Mouse (Mus musculus) A20 (cell line): ENCODE data around the gene Agrp.

ENCODE experiments used
- DNase-seq: peaks from one replicate; pipeline ENCODE4 v3.0.0-alpha.2; 2011; ENCODE audit warnings: low read depth, low spot score

The Agrp gene

DNA sequence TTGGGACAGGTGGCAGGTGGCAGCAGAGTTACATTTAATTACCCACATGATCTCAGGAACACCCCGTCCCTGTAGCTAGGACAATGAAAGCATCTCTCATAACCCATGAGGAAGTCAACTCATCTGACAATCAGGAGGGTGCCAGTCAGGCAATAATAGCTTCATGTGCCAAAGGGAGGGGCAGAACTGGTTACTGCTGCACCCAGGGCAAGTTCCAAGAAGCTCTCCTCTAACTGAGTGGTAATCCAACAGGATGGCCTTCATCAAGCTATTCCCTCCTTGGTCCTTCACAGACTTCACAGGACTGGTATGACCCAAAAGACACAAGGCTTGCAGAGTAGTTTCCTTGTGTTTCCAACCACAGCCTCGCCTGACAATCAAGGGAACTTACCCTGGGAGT, 87.1 kb downstream of the Agrp start:
- no peak for DNase-seq

DNA sequence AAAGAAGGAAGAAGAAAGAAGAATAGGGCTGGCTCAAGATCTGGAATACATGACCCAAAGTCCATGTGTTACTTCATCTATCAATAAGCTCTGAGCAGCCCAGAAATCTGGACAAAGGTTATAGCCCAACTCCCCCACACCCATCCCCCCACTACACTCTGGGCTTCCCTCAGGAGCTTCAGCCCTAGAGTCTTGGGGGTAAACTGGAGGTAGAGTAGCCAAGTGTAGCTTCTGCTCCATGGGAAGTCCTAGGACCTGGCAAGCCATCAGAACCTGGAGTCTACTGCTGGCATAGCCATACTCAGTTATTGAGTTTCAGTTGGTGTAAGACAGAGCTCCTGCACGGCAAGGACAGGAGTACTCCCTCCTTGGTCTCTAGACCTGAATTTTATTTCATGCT, 87.7 kb downstream of the Agrp start:
- no peak for DNase-seq

DNA sequence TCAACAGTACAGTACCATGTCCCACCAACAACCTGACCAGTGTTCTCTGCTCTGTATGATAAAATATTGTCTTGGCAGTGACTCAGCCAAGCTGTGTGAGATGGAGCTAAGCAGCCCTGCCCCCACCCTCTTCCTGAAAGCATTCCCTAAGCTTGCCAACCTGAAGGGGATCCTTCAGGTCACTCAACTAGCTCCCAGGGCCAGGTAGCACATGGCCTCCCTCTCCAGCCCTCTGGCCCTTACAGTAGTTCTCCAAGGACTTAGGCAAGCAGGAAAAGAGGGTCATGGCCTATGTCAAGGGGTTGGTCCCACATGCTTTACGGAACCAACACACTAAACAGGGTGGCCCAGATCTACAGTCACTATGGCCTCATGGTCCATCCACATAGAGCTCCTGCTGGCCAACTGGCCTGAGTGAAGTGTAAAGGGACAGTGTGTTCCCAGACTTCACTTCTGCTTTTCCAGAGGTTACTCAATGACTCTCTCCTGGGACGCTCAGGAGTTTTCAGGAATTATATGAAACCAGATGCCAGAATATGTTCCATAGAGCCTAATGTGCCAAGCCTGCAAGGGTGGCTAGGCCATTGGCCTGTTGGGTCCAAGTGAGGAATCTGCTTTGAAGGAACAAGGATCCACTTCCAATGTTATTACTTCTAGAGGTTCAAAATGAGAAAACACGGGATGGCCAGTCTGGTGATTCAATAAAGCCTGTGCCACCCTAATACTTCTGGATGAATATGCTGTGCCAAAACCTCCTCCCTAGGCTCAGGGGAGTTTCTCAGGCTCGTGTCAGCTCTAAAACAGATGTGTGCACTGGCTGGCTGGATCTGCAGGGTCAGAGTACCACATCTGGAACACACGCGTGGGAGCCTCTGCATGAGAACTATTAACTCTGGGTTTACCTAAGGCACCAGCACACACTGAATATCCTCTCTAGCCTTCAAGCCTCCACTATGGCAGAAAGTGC, 90.5 kb downstream of the Agrp start:
- DNase-seq, result no peak

DNA sequence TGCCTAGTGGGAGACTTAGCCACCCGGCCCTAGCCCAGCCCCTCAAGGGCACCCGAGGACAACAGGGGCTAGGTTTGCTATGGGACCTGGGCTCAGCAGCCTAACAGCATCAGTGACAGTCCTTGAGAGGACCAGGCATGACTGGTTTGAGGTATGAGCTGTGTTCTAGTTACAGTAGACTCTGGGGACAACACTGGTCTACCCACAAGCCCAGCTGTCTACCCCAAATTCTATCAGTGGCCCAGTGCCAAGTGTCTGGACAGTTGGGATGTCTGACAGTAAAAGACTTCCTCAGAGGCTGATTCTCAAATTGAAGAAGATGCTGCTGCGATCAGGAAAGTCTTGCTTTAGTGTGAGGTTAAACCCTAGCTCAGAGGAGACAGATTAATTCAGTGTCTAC, 91.9 kb downstream of the Agrp start:
- no peak for DNase-seq

DNA sequence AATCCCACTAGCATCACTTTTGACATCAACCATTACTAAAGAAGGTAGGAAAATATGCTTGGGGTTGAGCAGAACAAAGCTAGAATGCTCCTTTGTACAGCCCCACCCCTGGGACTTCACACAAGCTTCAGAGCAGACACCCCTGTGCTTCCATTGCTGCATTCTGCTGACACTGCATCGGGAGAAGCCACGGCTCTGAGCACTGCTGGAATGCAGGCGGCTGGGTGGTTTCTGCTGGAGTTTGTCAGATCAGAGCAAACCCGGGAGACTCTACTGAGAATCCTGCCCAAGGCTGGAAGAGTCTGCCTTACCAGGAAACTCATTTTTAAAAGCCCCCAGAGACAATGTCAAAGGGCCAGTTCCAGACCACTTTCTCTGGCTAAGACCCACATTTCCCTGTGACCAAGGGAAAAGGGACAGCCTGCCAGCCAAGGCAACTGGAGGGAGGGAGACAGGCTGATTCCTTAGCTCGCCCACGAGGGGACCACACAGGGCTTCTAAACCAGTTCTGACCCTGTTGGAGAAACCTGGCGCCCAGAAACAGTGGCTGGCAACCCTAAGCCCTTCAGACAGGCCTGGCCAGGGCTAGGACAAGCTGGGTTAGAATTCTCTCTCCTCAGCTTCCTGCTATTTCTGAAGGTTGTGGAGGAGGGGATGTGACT, 92.5 kb downstream of the Agrp start:
- DNase-seq, result no peak

DNA sequence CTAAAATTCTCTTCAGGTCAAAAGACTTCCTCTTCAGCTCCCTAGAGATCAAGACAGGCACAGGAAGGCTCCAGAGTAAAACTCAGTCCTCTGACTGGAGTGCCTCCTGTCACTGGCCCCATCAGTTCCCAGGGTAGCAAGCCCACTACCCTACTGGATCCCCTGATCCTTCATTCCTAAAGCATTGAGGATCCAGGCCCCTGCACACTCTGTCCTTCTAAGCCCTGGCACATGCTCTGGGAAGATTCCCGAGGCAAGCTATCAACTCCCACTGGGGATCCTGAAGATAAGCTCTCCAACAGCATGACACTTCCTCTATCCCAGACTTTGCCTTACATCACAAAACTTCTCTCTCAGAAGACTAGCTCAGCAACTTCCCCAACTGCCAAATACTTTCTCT, 93.5 kb downstream of the Agrp start:
- DNase-seq, result no peak

DNA sequence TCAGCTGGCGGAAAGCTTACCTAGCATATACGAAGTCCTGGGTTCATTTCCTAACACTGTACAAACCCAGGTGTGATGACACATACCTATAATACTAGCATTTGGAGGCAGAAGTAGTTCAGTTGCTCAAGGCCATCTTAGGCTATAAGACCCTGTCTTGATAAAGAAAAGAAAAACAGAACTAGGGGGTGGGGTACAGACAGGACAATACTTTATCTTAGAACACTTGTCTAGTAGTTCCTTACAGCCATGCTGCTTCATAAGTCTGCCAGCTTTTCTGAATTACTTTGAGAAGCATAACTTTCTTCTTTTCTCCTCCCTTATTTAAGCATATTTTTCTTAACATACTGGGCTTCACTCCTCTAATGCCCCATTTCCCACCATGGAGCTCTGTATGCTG, 94.4 kb downstream of the Agrp start:
- DNase-seq, result no peak

DNA sequence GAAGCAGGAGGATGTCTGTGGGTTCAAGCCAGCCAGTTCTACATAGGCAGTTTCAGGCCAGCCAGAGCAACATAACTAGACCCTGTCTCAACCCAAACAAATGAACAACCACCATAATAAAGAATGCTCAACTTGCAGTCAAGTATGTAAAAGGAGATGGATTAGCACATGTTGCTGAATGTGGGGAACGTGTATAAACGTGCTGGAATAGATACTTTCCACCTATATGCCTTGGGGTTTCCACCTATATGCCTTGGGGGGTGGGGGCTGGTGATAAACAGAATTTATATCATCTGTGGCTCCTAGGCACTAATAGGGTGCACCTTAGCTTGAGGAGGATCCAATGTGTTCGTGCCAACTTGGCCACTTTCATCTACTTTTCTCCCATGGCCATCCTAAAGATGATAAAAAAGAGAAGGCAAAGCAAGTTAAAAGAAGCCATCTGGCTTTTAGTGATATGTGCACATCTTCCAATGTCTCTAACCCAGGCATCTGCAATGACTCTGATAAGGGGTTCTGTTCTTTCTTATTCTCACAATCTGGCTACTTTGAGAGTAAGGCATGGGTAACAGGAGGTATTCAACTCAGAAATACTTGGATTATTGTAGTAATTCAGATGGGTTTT, 95.0 kb downstream of the Agrp start:
- no peak for DNase-seq

DNA sequence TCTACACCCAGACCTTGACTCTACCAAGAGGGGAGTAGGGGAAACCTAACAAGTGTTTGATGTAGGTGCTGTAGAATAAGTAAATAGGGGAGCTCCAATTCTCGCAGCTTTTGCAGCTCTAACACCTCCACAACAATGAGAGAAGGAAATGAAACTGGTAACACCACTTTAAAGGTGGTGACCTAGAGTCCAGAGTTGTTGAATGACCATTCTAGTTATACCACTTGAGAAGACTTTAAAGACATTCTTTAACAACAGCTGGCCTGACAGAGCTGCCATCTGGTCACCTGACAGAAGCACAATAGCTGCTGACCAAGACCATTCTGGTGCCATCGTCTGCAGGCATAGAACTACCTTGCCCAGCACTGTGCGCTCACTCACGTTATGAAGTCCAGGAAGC, 98.3 kb downstream of the Agrp start:
- DNase-seq, result peak; percentile 47

DNA sequence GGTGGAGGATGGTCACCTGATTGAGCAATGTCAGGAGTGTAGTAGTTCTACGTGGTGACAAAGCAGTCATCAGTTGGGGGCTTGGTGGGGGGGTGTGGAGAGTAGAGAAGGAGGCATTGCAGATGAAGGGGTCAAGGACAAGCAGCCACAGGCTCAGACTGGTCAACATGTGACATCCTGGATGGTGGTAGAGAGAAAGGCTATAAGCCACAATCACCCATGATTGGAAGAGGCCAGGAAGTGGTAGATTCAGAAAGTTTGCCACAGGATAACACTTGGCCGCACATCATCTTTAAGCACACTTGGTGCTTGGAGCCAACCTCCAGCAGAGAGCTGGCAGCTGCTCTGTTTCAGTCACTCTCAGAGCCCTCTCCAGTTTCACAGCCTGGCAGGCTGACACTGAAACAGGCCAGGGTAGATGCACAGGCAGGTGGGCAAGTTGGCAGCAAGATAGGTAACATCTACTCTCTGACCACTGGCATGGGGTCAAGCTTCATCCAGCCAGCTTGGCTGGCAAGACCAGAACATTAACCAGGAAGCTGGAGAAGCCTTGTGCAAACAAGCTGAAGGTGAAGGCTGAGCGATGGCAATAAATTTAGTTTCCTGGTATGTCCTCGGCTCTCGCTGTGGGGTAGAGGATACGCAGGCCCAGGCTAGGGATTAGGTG, 100.0 kb downstream of the Agrp start:
- DNase-seq, result no peak

DNA sequence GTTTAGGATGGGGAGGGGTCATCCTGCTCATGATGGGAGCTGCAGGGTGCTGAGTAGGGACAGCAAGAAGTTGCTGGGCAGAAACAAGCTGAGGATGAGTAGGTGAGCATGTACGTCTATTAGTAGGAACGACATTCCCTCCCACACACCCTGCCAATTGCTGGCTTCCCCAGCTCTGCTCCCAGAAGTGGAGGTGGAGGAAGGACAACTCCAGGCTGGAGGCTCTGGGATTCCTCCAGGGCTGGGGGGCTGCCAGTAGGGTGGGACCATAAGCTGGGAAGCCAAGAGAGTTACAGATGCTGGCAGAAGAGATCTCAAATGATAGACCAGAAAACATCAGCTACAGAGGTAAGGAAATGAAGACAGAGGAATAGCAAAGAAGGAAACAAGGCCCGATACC, 100.6 kb downstream of the Agrp start:
- DNase-seq, result no peak

DNA sequence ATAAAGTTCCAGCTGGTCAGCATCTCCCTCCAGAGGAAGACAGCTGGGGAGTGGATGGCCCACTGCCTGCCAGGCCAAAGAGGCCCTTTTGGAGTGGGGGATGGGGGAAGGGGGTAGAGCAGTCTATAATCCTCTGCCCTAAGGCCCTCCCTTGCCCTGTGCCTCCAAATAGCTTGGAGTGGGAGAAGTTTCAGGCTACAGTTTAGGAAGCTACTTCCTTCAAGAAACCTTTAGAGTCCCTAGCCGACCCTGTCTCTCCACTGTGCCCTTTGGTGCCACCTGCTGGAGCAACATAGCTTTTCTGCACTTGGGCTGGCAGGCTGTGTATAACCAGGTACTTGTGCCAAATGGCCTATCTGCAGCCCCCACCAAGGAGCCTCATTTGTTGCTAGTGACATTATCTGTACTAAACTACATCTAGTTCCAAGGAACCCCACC, 103.3 kb downstream of the Agrp start:
- DNase-seq, result peak; percentile 73

DNA sequence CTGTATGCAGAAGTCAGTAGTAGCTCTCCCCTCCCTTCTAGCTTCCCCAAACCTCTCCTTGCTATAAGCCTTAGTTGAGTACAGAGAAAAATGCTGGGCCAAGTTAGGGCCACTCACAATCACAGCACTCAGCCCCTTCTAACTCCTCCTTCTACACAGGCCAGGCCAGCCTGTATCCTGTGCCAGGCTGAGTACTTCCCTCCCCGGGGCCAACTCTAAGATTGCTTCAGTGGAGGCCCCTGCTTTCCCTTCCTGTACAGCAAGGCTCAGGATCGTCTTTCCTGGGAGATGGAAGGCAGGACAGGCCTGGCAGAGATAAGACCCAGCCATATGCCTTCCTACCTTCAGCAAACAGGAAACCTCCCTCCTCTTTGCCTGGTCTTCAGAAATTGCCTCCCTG, 103.8 kb downstream of the Agrp start:
- DNase-seq, result no peak

DNA sequence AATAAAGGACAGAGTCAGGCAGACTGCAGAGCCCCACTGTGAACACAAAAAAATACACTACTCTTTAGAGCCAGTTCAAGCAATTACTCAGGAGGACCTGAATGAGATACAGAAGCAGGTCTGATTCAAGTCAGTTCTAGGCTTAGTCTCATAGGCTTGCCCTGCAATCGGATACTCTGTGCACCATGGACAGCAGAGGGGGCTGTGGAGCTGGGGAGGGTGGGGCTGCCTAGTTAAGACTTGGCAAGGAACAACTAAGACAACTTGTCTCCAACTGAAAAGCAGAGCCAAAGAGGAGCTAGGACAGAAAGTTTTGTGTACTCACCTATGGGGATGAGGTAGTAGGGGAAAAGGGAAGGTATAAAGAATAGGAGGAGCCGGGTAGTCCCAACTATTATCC, 105.4 kb downstream of the Agrp start:
- peak; percentile 50 for DNase-seq

DNA sequence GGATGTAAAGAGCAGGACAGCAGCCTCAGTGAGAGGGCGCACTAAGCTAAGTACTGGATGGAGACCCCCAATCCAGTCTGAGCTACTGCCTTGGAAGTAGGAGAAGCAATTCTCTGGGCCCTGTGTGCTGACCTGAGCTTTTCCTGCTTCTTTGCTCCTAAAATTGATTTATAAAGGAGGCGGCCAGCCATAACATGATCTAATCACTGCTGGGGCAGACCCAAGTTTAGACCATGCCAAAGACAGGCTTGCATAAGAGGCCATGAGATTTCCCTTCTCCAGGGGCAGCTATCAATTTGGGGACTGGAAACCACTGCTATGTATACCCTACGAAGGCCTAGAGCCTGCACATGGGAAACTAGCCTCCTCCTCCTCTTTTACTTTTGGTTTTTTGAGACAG, 107.9 kb downstream of the Agrp start:
- no peak for DNase-seq

DNA sequence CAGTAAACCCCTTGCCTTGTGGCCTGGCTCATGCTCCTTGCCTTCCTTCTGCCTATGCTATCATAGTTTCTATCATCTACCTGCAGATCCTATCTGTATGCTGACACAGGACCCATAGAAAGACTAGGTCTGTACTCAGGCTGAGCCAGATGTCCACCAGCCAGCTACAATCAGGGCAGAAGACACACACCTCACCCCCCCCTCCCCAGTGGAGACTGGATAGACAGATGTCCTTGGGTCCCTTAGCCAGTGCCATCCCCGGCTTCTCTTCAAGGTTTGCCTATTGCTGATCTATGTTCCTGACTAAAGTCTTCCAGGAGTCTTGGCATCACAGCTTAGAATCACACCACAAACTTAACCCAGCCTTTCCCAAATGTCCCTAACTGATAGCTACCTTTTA, 109.0 kb downstream of the Agrp start:
- DNase-seq, result no peak

DNA sequence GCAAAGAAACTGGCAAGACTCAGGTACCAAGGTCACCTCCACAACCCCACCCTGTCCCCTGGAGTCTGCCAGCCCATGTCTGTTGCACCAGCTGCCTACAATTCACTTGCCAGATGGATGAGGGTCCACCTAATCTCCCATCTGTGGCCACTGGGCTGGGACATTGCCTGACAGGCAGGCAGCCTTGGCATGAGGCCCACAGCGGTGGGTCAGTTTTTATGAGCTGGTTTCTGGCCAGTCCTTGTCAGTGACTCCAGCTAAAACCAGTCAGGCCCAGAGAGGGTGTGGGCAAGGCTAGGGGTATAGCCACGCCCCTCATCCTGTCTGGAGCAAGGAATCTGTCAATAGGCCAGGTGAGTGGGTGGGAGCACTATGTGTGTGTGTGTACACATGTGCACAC, 110.1 kb downstream of the Agrp start:
- DNase-seq, result no peak

DNA sequence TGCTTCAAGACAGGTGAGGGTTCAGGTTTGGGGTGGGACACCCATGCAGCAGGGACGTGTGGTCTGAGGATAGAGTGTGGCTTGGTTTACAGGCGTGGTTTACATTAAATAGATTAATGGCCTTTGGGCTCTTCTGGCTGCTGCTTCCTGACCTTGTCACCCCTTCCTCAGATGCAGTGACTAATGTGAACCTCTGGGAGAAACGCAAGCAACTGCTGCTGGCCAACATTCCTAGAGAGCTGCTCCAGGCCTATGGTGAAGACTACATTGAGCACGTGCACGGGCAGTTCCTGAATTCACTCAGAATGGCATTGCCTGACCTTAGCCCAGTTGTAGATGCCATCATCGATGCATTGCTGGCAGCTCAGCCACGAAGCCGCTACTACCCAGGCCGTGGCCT, 114.3 kb downstream of the Agrp start:
- no peak for DNase-seq

DNA sequence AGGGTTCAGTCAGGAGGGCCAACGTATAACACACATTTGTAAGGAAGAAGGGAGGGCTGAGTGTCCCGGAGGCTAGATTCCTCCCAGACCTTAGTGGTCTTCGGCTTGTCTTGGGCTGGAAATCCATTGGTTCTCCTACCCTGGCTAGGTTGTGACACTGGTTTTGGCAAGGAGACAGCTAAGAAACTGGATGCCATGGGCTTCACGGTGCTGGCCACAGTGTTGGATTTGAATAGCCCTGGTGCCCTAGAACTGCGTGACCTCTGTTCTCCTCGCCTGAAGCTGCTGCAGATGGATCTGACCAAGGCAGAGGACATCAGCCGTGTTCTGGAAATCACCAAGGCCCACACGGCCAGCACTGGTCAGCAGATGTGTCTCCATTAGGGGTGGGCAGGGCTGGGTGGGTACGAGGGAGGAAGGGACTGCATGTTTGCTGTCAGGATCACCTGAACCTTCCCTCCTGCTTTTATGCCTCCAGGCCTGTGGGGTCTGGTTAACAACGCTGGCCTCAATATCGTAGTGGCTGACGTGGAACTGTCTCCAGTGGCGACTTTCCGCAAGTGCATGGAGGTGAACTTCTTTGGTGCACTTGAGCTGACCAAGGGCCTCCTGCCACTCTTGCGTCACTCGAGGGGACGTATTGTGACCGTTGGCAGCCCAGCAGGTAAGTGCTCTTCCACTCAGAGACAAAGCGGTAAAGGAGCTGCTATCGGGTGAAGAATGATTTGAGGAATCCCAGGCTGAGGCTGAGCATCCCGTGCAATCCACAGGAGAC, 115.0 kb downstream of the Agrp start:
- DNase-seq, result no peak

DNA sequence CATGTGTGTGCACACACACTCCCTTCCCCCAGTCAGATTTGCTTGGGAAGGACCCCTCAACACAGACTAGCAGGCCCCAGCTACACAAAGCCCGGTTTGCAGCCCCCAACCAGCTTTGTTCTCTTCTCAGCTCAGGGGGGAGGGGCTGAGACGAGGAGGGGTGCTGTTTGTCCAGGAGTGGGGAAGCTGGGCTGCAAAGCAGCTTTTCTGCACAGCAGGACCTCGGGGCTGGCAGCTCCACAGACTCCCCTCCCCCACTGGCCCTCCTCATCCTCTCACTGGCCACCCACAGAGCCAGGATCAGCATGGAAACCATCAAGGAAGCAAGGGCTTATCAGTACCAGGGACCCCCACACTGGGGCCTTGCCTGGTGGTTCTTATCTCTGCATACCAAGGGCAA, 116.1 kb downstream of the Agrp start:
- no peak for DNase-seq

DNA sequence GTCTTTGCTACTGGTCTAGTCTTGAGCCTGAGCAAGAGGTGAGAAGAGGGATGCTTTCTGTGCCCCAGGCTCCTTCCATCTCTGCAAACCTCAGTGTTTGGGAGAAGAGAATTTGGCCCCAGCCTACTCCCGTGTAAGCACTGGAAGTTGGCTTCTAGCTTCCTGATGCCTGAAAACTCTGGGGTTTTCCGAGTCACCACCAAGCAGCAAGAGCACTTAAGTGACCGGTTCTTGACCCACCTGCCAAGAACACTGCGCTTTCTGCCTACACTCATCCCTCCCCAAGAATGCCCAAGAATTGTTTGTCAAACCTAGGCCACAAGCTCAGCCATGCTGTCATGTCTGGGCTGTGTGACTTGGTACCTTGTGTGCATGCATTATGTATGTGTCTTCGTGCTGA, 116.7 kb downstream of the Agrp start:
- DNase-seq, result no peak
